21 mouse cellular contexts compared by ENCODE assay signal in genomic region chr12:3499662-3500061, GRCm38 (mm10).
"Had no signal": no experiment of that assay in that cellular context is flagged by ENCODE, and none has a peak within 500 bp of the region (broad histone marks: within the 10 kb centered on the region; RNA-seq: fewer than 3 reads in every experiment).

No protein-coding gene starts in this region.

- H3K4me3 ChIP-seq: heart, embryonic 10.5 days; heart, embryonic 12.5 days; hindbrain, embryonic 10.5 days; hindbrain, embryonic 12.5 days; kidney, embryonic 15.5 days; left cerebral cortex, adult 2 months; limb, embryonic 10.5 days; limb, embryonic 12.5 days had no signal

- H3K9me3 ChIP-seq: heart, embryonic 10.5 days; heart, embryonic 12.5 days; hindbrain, embryonic 10.5 days; hindbrain, embryonic 12.5 days; kidney, embryonic 15.5 days; limb, embryonic 10.5 days; limb, embryonic 12.5 days had no signal

- ATAC-seq: forebrain, postnatal 0 days; hindbrain, embryonic 16.5 days; inflammation-experienced regulatory T-cells, adult 6 months had no signal

- DNase-seq: forebrain, postnatal 0 days; gastrocnemius, postnatal 10 days; heart, postnatal 10 days; heart, postnatal 4 days; layer of hippocampus, adult 9-11 months; layer of hippocampus, postnatal 36 days; liver had no signal

- H3K9ac ChIP-seq: forebrain, postnatal 0 days; heart, embryonic 12.5 days; hindbrain, embryonic 12.5 days; hindbrain, embryonic 14.5 days; kidney, embryonic 15.5 days; limb, embryonic 12.5 days; liver, embryonic 14.5 days had no signal

- H3K27ac ChIP-seq: heart, embryonic 10.5 days; hindbrain, embryonic 10.5 days; hindbrain, embryonic 12.5 days; hindbrain, embryonic 14.5 days; kidney, embryonic 15.5 days; kidney, postnatal 0 days; left cerebral cortex, adult 2 months; limb, embryonic 10.5 days; limb, embryonic 12.5 days; liver, embryonic 14.5 days had no signal

- H3K4me1 ChIP-seq: heart, embryonic 10.5 days; hindbrain, embryonic 10.5 days; hindbrain, embryonic 12.5 days; kidney, embryonic 15.5 days; limb, embryonic 10.5 days; limb, embryonic 12.5 days had no signal

- H3K4me2 ChIP-seq: heart, embryonic 12.5 days; hindbrain, embryonic 12.5 days; hindbrain, embryonic 14.5 days; kidney, embryonic 15.5 days; limb, embryonic 12.5 days; liver, embryonic 11.5 days had no signal

- H3K27me3 ChIP-seq: heart, embryonic 12.5 days; hindbrain, embryonic 12.5 days; kidney, embryonic 15.5 days; limb, embryonic 12.5 days had no signal
